Mouse (Mus musculus) liver, postnatal 0 days (tissue): ENCODE results near the gene Nthl1. TPM values are rescaled to one million over a fixed set of nuclear protein-coding genes. Genes with fewer than 3 reads are reported as not detected.

Experiments
- ATAC-seq: fragments of 200-750 bp; cut with Nextera tagmentation; 2 replicates; pipeline ENCODE4 v1.8.0; 2017; ENCODE audit warnings: mild to moderate bottlenecking, moderate library complexity
- DNase-seq: peaks from one replicate; pipeline ENCODE4 v3.0.0-alpha.2; 2016
- H3K27ac ChIP-seq: fragments of 300-500 bp; sonication (generic); 2 replicates; pipeline ENCODE4 v1.5.1; 2014; ENCODE audit warnings: antibody characterized with exemption, moderate library complexity, mild to moderate bottlenecking, low read depth
- H3K27me3 ChIP-seq: fragments of 300-500 bp; sonication (generic); 2 replicates; pipeline ENCODE4 v1.6.1; 2014; ENCODE audit warnings: low read length, control low read depth, mixed read lengths; ENCODE audit not compliant: insufficient read depth
- H3K36me3 ChIP-seq: fragments of 300-500 bp; sonication (generic); replicated peaks from 2 replicates; pipeline ENCODE4 v1.6.1; 2014; ENCODE audit warnings: mild to moderate bottlenecking, control low read depth, low read length, moderate library complexity, mixed read lengths; ENCODE audit not compliant: insufficient read depth
- H3K4me1 ChIP-seq: fragments of 300-500 bp; sonication (generic); 2 replicates; pipeline ENCODE4 v1.6.1; 2014; ENCODE audit warnings: antibody characterized with exemption, mild to moderate bottlenecking, control low read depth; ENCODE audit not compliant: insufficient read depth
- H3K4me2 ChIP-seq: fragments of 300-500 bp; sonication (generic); 2 replicates; pipeline ENCODE4 v1.6.1; 2014; ENCODE audit warnings: low read depth, mild to moderate bottlenecking, low read length, moderate library complexity, mixed read lengths
- H3K4me3 ChIP-seq: fragments of 300-500 bp; sonication (generic); 2 replicates; pipeline ENCODE4 v1.5.1; 2014; ENCODE audit warnings: low read depth, low read length
- H3K9ac ChIP-seq: fragments of 300-500 bp; sonication (generic); replicated peaks from 2 replicates; pipeline ENCODE4 v1.6.1; 2014; ENCODE audit warnings: mild to moderate bottlenecking, moderate library complexity
- H3K9me3 ChIP-seq: fragments of 300-500 bp; sonication (generic); 2 replicates; pipeline ENCODE4 v1.6.1; 2016; ENCODE audit warnings: mild to moderate bottlenecking, control low read depth, low read length, mixed read lengths
- CTCF ChIP-seq: sonication (generic); IDR thresholded peaks from 2 replicates; pipeline ENCODE4 v1.5.1; 2016; ENCODE audit warnings: antibody characterized with exemption, low read depth
- EP300 ChIP-seq: IDR thresholded peaks from 2 replicates; pipeline ENCODE4 v1.6.1; 2016; ENCODE audit warnings: antibody characterized with exemption, low read depth, mild to moderate bottlenecking
- WGBS: fragments of 180-500 bp; shearing (Covaris S2); extraction: QIAGEN DNeasy Blood & Tissue Kit; methylation state at CpG from one replicate; pipeline ENCODE4 v1.1.7; 2014; ENCODE audit not compliant: insufficient replicate concordance; 5-methylcytosine and 5-hydroxymethylcytosine counted together
- microRNA-seq: library from miRNA; unstranded; fragments of <30 nt; microRNA quantifications from one replicate; pipeline ENCODE4, GENCODE M21; 2016
- polyA plus RNA-seq: library from polyadenylated mRNA; unstranded; fragments of >200 nt; fragmentation: Nextera tagmentation; extraction: Ambion mirVana; gene quantifications from 2 replicates; pipeline ENCODE4 v1.2.1, GENCODE M21; 2015

Gene Nthl1
- polyA plus RNA-seq, 1 experiment from 2014 or later = 4.3 TPM

DNA sequence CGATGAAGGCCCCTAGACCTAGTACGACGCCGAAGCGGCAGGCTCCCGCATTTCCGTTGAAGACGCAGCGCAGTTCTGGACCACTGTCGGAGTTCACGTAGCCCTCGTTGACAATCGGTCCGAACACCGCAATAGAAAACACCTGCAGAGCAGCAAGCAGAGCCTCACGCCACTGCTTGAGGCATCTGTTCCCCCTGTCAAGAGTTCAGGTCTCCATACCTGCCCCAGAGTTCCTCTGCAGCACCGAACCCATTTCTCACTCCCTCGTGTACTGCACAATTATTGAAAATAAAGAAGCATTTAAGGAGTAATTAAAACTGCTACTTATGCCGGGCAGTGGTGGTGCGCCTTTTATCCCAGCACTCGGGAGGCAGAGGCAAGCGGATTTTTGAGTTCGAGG, 55.1 kb downstream of the Nthl1 start:
- no peaks in the 10 kb centered on the region for H3K9me3 ChIP-seq
- H3K9ac ChIP-seq = 0 out of 2 replicates have a peak overlapping the region, but pooled peaks have one; percentile 9
- H3K4me2 ChIP-seq = peak overlapping the region; percentile 75
- 0 out of 2 replicates have a peak, but pooled peaks cover 3% of the 10 kb centered on the region for H3K36me3 ChIP-seq
- no peak overlapping the region for H3K27ac ChIP-seq
- peaks cover 41% of the 10 kb centered on the region for H3K27me3 ChIP-seq
- no peak for ATAC-seq
- TF ChIP-seq CTCF (no peak), EP300 (no peak)
- H3K4me1 ChIP-seq = peaks cover 18% of the 10 kb centered on the region
- WGBS = 19% methylated on average over 23 of the region's 23 CpGs
- no peak for DNase-seq
- H3K4me3 ChIP-seq = peak overlapping the region; percentile 43

Small RNAs within 50 kb of the gene (microRNA-seq; reads per million reads assigned to microRNA genes)
- not detected for gene Gm24589

Other genes with a start within 250 kb of the Nthl1 start
- 67.4 and 69.9 TPM in 2 replicates for gene Rnps1, start 218.1 kb upstream of the Nthl1 start, polyA plus RNA-seq
- 162 and 193 TPM in 2 replicates for gene Eci1, start 206.0 kb upstream of the Nthl1 start, polyA plus RNA-seq
- 0.22 and 0.35 TPM in 2 replicates for gene Dnase1l2, start 189.6 kb upstream of the Nthl1 start, polyA plus RNA-seq
- 4.5 and 6.4 TPM in 2 replicates for gene E4f1, start 162.4 kb upstream of the Nthl1 start, polyA plus RNA-seq
- gene Pgp, start 162.3 kb upstream of the Nthl1 start, polyA plus RNA-seq = 35.6 and 40.9 TPM in 2 replicates
- gene Bricd5, start 158.8 kb upstream of the Nthl1 start, polyA plus RNA-seq = not detected in 2 replicates
- 6.2 and 8.1 TPM in 2 replicates for gene Mlst8, start 153.6 kb upstream of the Nthl1 start, polyA plus RNA-seq
- not detected in 2 replicates for gene Caskin1, start 144.1 kb upstream of the Nthl1 start, polyA plus RNA-seq
- gene Traf7, start 104.7 kb upstream of the Nthl1 start, polyA plus RNA-seq = 14.1 and 17.2 TPM in 2 replicates
- gene Rab26, start 98.5 kb upstream of the Nthl1 start, polyA plus RNA-seq = 0.45 and 0.81 TPM in 2 replicates
- 2.7 and 2.8 TPM in 2 replicates for gene Pkd1, start 82.8 kb upstream of the Nthl1 start, polyA plus RNA-seq
- 9.3 and 11.3 TPM in 2 replicates for gene Tsc2, start 50 bp upstream of the Nthl1 start, polyA plus RNA-seq
- gene Slc9a3r2, start 17.6 kb downstream of the Nthl1 start, polyA plus RNA-seq = 12.5 and 13.3 TPM in 2 replicates
- gene Npw, start 25.8 kb downstream of the Nthl1 start, polyA plus RNA-seq = not detected in 2 replicates
- gene Zfp598, start 37.0 kb downstream of the Nthl1 start, polyA plus RNA-seq = 7.2 and 7.6 TPM in 2 replicates
- 0.11 TPM in 2 replicates for gene Syngr3, start 57.3 kb downstream of the Nthl1 start, polyA plus RNA-seq
- 46.5 and 50.7 TPM in 2 replicates for gene Gfer, start 63.5 kb downstream of the Nthl1 start, polyA plus RNA-seq
- 0.51 and 0.58 TPM in 2 replicates for gene Noxo1, start 63.6 kb downstream of the Nthl1 start, polyA plus RNA-seq
- 18.1 and 21.5 TPM in 2 replicates for gene Tbl3, start 75.0 kb downstream of the Nthl1 start, polyA plus RNA-seq
- gene Rnf151, start 85.4 kb downstream of the Nthl1 start, polyA plus RNA-seq = not detected in 2 replicates
- 819 and 856 TPM in 2 replicates for gene Rps2, start 85.4 kb downstream of the Nthl1 start, polyA plus RNA-seq
- gene Ndufb10, start 91.8 kb downstream of the Nthl1 start, polyA plus RNA-seq = 355 TPM in 2 replicates
- 0.14 and 1.4 TPM in 2 replicates for gene Rpl3l, start 95.1 kb downstream of the Nthl1 start, polyA plus RNA-seq
- 116 and 119 TPM in 2 replicates for gene Msrb1, start 104.0 kb downstream of the Nthl1 start, polyA plus RNA-seq
- gene Hs3st6, start 120.3 kb downstream of the Nthl1 start, polyA plus RNA-seq = 0.20 and 0.64 TPM in 2 replicates
- gene Meiob, start 171.6 kb downstream of the Nthl1 start, polyA plus RNA-seq = 0.97 and 1.2 TPM in 2 replicates
- 233 and 241 TPM in 2 replicates for gene Hagh, start 207.5 kb downstream of the Nthl1 start, polyA plus RNA-seq
- gene Fahd1, start 217.7 kb downstream of the Nthl1 start, polyA plus RNA-seq = 84.9 and 90.0 TPM in 2 replicates
- gene Igfals, start 233.3 kb downstream of the Nthl1 start, polyA plus RNA-seq = 28.0 and 32.4 TPM in 2 replicates